Mouse (Mus musculus) retina, adult 2 months (tissue): ENCODE measurements around the gene Simc1.

Source experiments
- DNase-seq: peaks from one replicate; pipeline ENCODE4 v3.0.0-alpha.2; 2012; ENCODE audit warnings: low read depth, low spot score

Simc1 gene

DNA sequence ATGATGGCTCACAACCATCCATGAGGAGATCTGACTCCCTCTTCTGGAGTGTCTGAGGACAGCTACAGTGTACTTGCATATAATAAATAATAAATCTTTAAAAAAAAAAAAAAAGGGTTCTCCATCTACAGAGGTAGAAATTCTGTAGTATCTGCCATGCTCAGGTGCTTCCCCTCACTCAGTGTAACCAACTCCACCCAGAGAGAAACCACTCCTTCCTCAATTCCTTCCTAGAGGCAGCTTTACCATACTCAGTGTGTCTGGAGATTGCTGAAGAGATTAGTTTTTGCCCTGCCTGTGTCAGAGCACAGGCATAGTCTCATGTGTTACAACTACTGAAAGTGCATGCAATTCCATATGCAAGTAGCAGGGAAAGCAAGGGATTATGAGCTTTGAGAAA lies 28.6 kb downstream of the Simc1 start:
- no peak for DNase-seq

DNA sequence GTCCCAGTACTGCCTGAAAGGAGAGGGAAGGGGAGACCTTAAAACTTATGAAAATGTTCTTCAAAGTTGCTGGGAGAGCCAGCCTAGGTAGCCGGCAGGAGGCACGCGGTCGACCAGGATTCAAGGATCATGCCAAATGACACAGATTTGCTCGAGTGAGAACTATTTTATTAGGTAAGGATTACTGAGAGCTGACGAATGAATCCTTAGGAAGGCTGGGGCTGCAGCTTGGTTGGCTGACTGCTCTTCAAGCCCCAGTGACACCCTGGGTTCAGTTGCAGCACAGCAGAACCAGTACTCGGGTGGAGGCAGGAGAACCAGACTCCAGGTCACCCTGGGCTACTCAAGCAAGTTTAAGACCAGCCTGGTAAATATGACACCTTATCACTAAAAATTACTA lies 44.5 kb downstream of the Simc1 start:
- no peak for DNase-seq

DNA sequence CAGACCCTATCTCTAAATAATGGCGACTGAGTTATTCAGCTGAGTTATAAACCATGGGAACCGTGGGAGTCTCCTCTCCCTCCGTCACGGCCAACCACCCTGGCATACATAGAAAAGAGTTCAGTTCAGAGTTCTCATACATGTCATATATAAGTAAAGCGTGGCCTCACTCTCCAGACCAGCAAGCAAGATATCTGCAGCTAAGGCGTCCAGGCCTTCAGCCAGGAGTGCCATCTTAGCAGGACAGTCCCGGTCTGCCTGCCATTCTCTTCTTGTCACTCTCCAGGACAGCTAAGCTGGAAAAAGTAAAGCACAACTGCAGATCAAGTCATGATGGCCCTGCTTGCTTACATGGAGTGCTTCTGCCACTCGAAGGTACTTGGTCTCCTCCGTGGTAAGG lies 52.6 kb downstream of the Simc1 start:
- DNase-seq, result no peak

DNA sequence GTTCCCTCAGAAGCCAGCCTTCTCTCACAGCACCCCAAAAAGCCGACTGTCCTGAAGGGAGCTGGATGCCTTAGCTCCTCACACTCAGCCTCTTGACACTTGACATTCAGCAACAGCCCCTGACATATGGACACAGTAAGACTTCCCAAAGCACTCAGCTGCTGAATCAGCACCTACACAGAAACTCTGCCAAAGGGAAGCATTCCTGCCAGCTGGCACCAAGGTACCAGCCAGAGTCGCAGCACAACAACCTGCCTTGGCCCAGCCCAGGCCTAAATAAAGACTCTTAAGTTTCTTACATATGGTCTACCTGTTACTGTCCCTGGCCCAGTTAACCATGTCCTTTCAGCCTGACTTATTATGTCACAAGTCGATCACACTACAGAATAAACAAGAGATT lies 53.2 kb downstream of the Simc1 start:
- no peak for DNase-seq

GRCm38 (mm10) chr13:54557652-54558051 lies 54.1 kb downstream of the Simc1 start:
- no peak for DNase-seq

GRCm38 (mm10) chr13:54559656-54560055 lies 56.1 kb downstream of the Simc1 start:
- no peak for DNase-seq

DNA sequence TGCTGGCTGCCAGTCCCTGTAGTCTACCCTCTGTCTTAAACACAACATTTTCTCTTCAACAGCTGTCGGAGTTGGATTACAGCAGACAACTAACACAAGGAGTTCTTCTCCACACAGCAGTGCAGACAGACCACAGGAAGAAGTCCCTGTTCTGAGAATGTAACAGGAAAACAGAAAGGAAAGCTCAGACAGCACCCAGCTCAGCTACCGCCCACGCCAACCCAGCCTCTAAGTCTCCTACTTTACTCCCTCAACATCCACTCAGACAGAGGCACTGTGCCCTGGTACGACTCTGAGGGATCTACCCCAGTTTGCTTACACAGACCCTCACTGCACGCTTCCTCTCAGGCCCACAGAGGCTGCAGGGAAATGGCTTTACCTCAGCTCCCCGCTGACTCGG lies 57.0 kb downstream of the Simc1 start:
- DNase-seq, result no peak

DNA sequence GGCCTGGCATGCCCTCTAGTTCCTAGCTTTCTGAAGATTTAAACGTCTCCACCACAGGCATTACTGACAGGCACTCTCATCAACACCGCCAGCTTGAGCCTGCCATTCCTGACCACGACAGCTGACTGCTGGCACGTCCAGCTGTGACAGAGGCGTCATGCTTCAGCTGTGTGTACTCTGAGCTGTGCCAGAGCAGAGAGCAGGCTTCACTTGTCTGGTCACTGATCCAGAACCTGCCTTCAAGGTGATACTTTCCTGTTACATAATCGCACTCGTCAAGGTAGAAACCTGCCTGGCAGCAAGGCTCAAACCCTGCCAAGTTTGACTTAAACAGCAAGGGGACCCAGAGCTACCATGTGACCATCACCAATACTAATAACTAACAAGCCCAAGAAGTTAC lies 59.0 kb downstream of the Simc1 start:
- no peak for DNase-seq

DNA sequence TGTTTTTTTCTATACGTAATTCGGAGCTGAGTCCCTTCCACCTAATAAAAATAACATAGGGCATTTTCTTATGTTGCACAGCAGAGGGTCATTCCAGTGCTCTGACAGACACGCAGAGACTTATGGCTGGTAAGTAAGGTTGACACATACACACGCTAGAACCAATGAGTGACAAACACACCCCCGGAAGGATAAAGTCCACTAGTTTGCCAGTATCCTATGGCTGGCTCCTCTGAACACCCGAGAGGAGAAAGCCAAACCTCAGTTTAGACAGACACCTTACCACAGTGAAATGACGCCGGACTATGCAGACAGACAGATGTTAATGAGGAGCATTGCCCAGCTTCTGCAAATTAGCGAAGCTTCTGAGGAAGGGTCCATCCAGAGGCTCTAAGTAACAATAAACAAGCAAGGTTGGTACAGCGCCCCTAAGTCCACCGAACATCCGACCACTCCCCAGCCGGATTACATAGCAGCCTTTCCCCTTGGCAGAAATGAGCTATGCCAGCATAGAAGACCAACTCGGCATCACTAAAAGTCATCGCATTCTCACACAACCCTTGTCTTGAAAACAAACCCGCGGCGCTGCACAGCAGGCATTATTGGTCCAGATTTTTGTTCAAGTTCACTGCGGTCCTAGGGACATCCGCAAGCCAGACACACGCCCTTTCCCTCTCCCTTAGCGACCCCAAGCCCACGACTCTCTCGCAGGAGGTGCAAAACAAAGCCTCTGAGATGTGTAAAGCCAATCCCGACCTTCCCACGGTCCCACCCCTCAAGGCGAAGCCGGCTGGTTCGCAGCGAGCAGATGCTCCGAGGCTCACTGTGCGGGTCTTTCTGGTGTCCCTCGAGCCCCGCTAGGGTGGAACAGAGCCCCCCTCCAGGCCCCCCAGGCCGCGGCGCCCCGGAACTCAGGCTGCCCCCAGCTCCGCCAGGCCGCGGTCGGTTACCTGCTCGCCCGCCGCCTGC lies 60.9 kb downstream of the Simc1 start:
- DNase-seq, result no peak

GRCm38 (mm10) chr13:54565201-54565581 lies 61.6 kb downstream of the Simc1 start, which contains the start of gene 4833439L19Rik:
Gene 4833439L19Rik, minus strand, starts transcription at chr13:54565435.
- peak; percentile 90 for DNase-seq

DNA sequence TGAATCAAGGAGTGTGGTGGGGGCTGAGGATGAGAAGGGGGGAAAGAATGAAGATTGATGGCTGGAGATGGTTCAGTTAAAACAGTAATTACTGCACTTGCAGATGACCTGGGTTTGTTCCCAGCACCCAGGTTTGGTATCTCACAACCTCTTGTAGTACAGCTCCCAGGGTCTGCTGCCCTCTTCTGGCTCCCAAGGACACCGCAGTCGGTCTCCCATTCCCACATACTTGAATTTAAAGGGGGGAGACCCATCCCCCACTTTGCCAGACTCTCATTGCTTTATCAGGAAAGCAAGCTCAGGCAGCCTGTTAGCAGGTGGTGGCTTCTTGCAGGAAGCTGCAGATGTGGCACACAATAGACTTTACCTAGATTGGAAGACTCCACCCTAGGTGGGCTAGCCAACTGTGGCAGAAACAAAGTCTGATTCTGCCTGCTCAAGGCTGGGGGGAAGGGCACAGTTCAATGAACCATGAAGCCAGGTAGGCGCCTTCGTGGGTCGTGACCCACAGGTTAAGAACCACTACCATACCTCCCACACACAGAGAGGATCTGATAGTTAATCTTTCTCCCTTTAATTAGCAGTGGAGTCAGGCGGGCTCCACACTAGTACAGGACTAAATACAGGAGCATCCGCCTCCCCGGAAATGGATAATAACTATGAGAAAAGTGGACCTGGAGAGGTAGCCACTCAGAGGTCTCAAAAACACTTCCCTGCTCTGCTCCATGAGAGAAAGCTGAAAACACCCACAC lies 62.2 kb downstream of the Simc1 start:
- no peak for DNase-seq

DNA sequence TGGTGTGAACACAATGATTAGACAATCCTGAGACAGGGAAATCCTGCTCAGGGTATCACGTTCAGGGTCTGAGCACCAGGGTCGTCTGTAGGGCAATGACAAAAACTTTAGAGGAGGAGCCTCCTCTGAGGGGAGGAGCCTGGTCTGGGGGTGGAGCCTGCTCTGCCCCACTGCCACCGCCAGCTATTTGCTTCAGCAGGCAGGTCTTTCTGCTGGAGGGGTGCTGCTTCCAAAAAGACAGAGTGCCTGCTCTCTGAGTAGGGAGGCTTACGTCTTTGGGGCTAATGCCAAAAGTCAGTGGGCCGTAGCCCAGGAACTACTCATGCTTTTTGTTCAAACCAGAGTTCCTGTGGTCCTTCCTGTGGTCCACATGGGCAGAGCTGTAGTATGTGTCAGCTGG lies 64.8 kb downstream of the Simc1 start:
- no peak for DNase-seq

- no peak for DNase-seq
Measured at GRCm38 (mm10) chr13:54569282-54569681, 65.7 kb downstream of the Simc1 start.

GRCm38 (mm10) chr13:54570736-54571135 lies 67.2 kb downstream of the Simc1 start:
- no peak for DNase-seq

GRCm38 (mm10) chr13:54571637-54572036 lies 68.1 kb downstream of the Simc1 start:
- DNase-seq, result no peak

GRCm38 (mm10) chr13:54572621-54573020 lies 69.0 kb downstream of the Simc1 start:
- no peak for DNase-seq

DNA sequence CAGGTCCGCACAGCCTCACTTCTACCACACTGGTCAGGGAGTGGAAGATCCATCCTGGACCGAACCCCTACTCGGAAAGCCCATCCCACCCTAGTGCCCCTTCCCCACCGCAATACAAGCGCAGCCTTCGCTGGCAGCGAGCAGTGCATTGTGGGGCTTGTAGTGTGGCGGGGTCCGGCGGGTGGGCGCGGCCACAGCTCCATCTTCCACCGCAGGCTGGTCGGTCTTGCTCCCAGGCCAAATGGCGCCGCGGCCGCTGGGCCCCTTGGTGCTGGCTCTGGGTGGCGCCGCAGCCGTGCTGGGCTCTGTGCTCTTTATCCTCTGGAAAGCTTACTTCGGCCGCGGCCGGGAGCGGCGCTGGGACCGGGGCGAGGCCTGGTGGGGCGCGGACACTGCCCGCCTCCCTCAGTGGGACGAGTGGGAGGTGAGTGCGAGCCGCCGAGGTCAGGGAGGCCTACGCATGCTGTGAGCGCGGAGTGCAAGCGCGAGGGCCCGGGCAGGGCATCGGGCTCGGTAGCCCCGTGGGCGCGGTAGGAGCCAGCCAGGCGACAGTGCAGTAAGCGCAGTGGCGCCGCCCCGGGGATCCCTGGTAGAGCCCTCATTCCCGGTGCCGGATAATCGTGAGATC lies 71.4 kb downstream of the Simc1 start, which contains the start of gene Arl10:
Gene Arl10, plus strand, starts transcription at position 162 of the 628 bp plus-strand sequence.
- DNase-seq, result no peak

DNA sequence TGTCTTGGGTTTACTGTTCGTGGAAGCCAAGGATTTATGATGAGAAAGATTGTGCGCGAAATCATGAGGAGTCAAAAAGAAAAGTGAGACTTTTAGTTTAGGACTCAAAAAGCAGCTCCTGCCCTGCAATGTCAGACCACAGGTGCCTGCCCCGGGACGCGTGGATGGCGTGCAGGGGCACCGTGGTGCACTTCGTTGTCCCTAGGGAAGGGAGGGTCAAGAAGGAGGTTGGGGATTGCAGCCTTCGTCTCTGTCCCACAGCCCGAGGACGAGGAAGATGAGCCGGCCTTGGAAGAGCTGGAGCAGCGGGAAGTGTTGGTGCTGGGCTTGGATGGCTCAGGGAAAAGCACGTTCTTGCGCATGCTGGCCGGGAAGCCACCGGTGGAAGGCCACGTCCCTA lies 71.9 kb downstream of the Simc1 start:
- DNase-seq, result no peak

DNA sequence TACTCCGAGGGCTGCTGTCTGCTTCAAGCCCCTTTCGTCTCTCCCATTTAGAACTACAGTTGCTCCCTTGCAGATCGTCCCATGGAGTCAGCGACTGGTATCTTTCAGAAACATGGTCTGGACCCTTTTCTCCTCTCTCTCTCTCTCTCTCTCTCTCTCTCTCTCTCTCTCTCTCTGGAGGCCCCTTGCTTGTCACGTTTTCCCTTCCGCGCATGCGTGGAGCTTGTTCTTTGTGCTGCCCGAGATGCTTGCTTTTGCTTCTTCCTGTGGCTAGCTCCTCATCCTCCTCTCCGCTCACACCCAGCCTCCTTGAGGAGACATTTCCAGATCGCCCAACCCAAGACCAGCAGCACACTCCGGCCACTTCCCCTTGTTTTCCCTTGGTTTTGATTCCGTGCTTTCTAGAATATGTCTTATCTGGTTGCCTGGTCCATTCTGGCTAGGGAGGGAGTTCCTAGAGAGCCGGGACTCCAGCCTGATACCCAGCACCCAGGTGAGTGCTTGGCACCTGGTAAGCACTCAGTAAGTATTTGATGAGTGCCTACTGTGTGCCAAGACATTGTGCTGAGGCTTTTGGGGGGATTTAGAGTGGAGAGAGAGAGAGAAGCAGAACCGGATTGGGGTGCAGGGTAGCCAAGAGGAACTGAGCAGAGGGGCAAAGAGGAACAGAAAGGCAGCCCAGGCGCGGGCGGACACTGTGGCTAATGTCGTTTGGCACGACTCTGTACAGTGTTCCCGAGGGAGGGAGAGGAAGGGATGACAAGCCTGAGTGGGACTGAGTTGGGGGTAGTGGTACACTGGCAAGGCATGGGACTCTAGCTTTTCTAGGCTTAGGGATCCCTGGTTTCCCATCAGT lies 74.3 kb downstream of the Simc1 start:
- no peak for DNase-seq

DNA sequence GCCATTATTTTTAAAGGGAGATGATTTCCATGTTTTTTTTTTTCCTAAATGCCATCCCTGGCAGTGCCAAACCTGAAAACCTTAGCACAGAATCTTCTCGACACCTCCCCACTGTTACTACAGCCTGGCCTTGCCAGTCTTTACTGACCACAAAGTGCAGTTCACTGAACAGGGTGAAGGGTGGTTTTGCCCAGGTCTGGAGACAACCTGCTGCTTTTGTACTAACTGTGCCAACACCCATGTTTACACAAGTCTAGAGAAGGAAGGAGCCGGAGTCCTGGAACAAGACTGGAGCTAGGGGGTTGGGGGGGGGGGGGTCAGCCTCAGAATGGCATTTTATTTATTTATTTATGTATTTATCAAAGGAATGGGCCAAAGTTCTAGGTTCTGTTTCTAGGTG lies 77.8 kb downstream of the Simc1 start:
- DNase-seq, result no peak

DNA sequence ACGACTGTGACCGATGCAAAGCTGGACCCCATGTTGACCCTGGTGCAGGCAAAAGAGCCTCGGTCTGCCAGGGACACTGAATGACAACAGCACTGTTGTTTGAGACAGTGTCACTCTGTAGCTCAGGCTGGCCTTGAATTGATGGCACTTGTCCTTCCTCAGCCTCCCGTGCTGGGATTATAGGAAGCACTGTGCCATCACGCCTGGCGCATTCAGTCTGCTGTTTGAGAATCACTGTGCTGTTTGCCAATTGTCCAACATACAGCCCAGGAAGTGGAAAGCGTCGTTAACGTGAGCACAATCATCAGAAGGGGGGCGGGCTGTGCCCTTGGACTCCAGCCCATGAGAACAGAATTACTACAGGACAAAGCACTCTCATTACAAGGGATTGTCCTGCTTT lies 78.5 kb downstream of the Simc1 start:
- no peak for DNase-seq
